Mouse (Mus musculus): ENCODE data around the gene Pcf11.

DNA sequence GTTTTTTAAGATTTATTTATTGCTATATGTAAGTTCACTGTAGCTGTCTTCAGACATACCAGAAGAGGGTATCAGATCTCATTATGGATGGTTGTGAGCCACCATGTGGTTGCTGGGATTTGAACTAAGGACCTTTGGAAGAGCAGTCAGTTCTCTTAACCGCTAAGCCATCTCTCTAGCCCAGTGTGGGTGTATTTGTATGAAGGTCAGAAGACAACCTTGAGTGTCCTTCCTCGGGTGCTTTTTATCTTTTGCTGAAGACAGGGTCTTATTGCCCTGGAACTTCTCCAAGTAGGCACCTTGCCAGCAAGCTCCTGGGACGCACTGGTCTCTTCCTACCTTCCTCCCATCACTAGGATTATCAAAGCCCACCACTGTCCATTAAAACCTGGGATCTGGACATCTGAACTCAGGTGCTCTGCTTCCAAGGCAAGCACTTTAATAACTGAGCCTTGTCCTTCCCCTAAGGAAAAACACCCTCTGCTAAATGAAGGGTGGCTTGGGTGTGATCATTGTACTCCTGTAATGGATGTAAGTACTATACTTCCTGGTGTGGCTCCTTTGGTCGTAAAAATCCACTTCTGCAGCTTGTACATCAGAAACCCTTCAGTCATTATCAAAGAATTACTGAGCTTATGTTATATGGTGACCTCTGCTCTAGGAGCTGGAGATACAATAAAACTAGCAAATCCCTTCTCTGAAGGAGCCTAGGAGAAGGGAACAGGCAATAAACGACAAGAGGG lies 18.0 kb upstream of the Pcf11 start:
- TF ChIP-seq MAFK (IDR thresholded peaks at IDR 0.05; ENCODE audit: insufficient read depth, low read depth, low read length), result no peak
- TF ChIP-seq ZC3H11A (IDR thresholded peaks at IDR 0.05; ENCODE audit: borderline replicate concordance, low read depth, low read length), result no peak
- no peak for TF ChIP-seq ZNF384 (IDR thresholded peaks at IDR 0.05; ENCODE audit: low read depth, low read length)
